Mouse (Mus musculus) induced T-regulatory cell, adult 2 months (primary cell): ENCODE results near the gene Mre11a.
"Not testable (repeated sequence)": the region's sequence is repeated elsewhere in the genome, so short reads cannot be mapped to it uniquely, and the experiment has no call there.

Experiments used
- DNase-seq: peaks from one replicate; pipeline ENCODE4 v3.0.0-alpha.2; 2012; ENCODE audit warnings: low read depth

Mre11a gene

GRCm38 (mm10) chr9:14870802-14871201 lies 86.3 kb downstream of the Mre11a start:
- no peak for DNase-seq

- no peak for DNase-seq
Measured at GRCm38 (mm10) chr9:14871536-14871935, 87.1 kb downstream of the Mre11a start.

GRCm38 (mm10) chr9:14872181-14872930 lies 87.9 kb downstream of the Mre11a start:
- DNase-seq = no peak

- DNase-seq = peak; percentile 52
Measured at GRCm38 (mm10) chr9:14875743-14876507, 91.5 kb downstream of the Mre11a start.

- DNase-seq = not testable (repeated sequence)
Measured at GRCm38 (mm10) chr9:14876566-14876965, 92.1 kb downstream of the Mre11a start.

GRCm38 (mm10) chr9:14884641-14885040 lies 100.2 kb downstream of the Mre11a start:
- peak; percentile 72 for DNase-seq

GRCm38 (mm10) chr9:14885151-14885550 lies 100.7 kb downstream of the Mre11a start:
- peak; percentile 62 for DNase-seq

GRCm38 (mm10) chr9:14885954-14886353 lies 101.5 kb downstream of the Mre11a start:
- no peak for DNase-seq
